Mouse (Mus musculus) forebrain, embryonic 15.5 days (tissue): ENCODE measurements at regions not wholly inside any gene's neighbourhood (a gene's known extent, or its start where the extent isn't known, plus 50 kb on each side); places are given as distances from the start of the nearest gene placed in this dataset.

ENCODE experiments used
- ATAC-seq: fragments of 200-750 bp; cut with Nextera tagmentation; replicated peaks from 2 replicates; pipeline ENCODE4 v1.8.0; 2017; ENCODE audit warnings: mild to moderate bottlenecking, moderate TSS enrichment, moderate library complexity
- H3K27ac ChIP-seq: fragments of 300-500 bp; sonication (generic); replicated peaks from 2 replicates; pipeline ENCODE4 v1.5.1; 2015; ENCODE audit warnings: mild to moderate bottlenecking, inconsistent platforms
- H3K27me3 ChIP-seq: fragments of 300-500 bp; sonication (generic); 2 replicates; pipeline ENCODE4 v1.6.1; 2015; ENCODE audit warnings: inconsistent platforms
- H3K36me3 ChIP-seq: fragments of 300-500 bp; sonication (generic); 2 replicates; pipeline ENCODE4 v1.6.1; 2015; ENCODE audit warnings: mild to moderate bottlenecking, inconsistent platforms
- H3K4me1 ChIP-seq: fragments of 300-500 bp; sonication (generic); 2 replicates; pipeline ENCODE4 v1.6.1; 2015; ENCODE audit warnings: inconsistent platforms
- H3K4me2 ChIP-seq: fragments of 300-500 bp; sonication (generic); replicated peaks from 2 replicates; pipeline ENCODE4 v1.6.1; 2015; ENCODE audit warnings: mild to moderate bottlenecking, inconsistent platforms
- H3K4me3 ChIP-seq: fragments of 300-500 bp; sonication (generic); 2 replicates; pipeline ENCODE4 v1.5.1; 2015; ENCODE audit warnings: mild to moderate bottlenecking, inconsistent platforms
- H3K9ac ChIP-seq: fragments of 300-500 bp; sonication (generic); replicated peaks from 2 replicates; pipeline ENCODE4 v1.6.1; 2015; ENCODE audit warnings: mild to moderate bottlenecking, inconsistent platforms
- H3K9me3 ChIP-seq: fragments of 300-500 bp; sonication (generic); 2 replicates; pipeline ENCODE4 v1.6.1; 2016; ENCODE audit warnings: inconsistent platforms
- WGBS: fragments of 180-500 bp; shearing (Covaris S2); methylation state at CpG from one replicate; pipeline ENCODE4 v1.1.7; 2015; ENCODE audit warnings: mixed read lengths; 5-methylcytosine and 5-hydroxymethylcytosine counted together

DNA sequence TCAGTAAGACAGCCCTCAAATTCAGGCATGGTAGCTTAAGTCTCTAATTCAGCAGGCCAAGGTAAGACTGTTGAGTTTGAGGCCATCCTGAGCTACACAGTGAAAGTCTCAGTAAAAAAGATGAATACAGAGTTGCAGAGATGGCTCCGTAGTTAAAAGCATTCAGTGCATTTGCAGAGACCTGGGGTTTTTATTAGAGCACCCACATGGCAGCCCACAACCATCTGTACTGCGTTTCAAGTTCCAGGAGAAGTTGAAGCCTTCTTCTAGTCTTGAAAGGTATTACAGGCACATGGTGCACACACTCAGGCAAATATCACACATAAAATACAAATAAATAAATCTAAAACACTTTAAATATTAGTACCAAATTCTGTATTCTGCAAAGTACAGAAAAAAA, 109.6 kb upstream of the Vstm2b start:
- Histone ChIP-seq H3K27me3 (no peaks in the 10 kb centered on the region), H3K27ac (no peak overlapping the region), H3K36me3 (no peaks in the 10 kb centered on the region), H3K9me3 (no peaks in the 10 kb centered on the region), H3K9ac (no peak overlapping the region), H3K4me3 (no peak overlapping the region), H3K4me1 (0 out of 2 replicates have a peak, but pooled peaks cover 6% of the 10 kb centered on the region), H3K4me2 (no peak overlapping the region)
- ATAC-seq: no peak
- WGBS: 82% methylated on average over 2 of the region's 2 CpGs

DNA sequence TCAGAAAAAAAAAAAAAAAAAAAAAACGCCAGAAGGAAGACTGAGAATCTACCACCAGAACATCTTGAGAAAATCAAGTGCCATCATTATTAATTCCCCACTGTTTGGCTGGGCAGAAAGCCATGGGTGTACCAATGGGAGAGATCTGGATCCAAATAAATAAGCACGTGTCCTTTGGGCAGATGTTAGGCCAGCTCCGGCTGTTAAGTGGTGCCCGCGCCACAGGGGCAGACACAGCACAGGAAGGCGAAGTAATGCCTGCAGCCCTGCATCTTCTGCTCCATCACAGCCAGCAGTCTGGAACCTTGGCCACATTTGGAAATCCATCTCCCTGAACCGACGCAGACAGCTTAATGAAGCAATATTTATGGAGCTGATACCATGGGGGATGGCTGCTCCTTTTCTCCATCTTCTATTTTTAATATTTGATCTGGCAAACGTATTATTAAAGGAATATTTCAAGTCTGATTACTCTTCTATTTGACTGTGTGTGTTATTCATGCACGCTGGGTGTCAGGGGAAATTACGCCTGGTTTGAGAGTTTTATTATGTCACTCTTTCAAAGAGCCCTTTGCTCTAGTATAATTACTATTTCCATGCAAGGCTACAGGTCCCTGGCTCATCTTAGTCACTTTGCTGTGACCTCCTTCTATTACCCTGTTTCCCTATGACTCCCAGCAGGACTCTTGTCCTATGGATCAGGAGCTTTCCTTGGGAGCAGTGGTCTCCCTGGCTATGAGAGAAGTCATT, 103.5 kb upstream of the Vstm2b start:
- no peak overlapping the region for H3K4me3 ChIP-seq
- H3K27ac ChIP-seq: no peak overlapping the region
- H3K36me3 ChIP-seq: no peaks in the 10 kb centered on the region
- WGBS: 72% methylated on average over 11 of the region's 11 CpGs
- no peak overlapping the region for H3K9ac ChIP-seq
- ATAC-seq: no peak
- no peaks in the 10 kb centered on the region for H3K27me3 ChIP-seq
- no peaks in the 10 kb centered on the region for H3K9me3 ChIP-seq
- 0 out of 2 replicates have a peak, but pooled peaks cover 6% of the 10 kb centered on the region for H3K4me1 ChIP-seq
- H3K4me2 ChIP-seq: no peak overlapping the region

- H3K27me3 ChIP-seq: no peaks in the 10 kb centered on the region
- 82% methylated on average over 7 of the region's 7 CpGs for WGBS
- no peaks in the 10 kb centered on the region for H3K9me3 ChIP-seq
- ATAC-seq: no peak
- no peak overlapping the region for H3K9ac ChIP-seq
- H3K36me3 ChIP-seq: no peaks in the 10 kb centered on the region
- H3K4me2 ChIP-seq: no peak overlapping the region
- H3K4me1 ChIP-seq: no peaks in the 10 kb centered on the region
- H3K4me3 ChIP-seq: no peak overlapping the region
- H3K27ac ChIP-seq: no peak overlapping the region
Measured at GRCm38 (mm10) chr7:40799794-40800193, 98.3 kb upstream of the Vstm2b start.

- H3K36me3 ChIP-seq: no peaks in the 10 kb centered on the region
- ATAC-seq: no peak
- H3K9ac ChIP-seq: no peak overlapping the region
- no peaks in the 10 kb centered on the region for H3K9me3 ChIP-seq
- no peak overlapping the region for H3K27ac ChIP-seq
- no peaks in the 10 kb centered on the region for H3K27me3 ChIP-seq
- no peak overlapping the region for H3K4me3 ChIP-seq
- no peak overlapping the region for H3K4me2 ChIP-seq
- 84% methylated on average over 2 of the region's 2 CpGs for WGBS
- H3K4me1 ChIP-seq: no peaks in the 10 kb centered on the region
Measured at GRCm38 (mm10) chr7:40801291-40801690, 96.8 kb upstream of the Vstm2b start.

DNA sequence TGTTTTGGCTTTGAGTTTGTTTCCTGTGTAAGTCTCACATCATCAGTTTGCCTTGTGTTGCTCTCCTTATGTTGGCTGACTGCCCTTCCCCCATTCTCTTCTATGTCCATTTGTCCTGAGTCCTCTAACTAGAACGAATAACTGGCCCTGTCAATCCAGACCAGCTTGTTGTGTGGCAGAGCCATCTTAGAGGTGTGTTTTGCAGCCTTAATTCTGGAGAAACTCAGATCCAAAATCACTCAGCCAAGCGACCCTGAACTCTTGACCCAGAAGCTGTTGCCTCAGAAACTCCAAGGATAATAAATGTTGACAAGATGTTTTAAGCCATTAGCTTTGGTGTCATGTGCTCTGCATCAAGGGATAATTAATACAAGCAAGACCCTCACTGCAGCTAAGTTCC, 92.9 kb upstream of the Vstm2b start:
- Histone ChIP-seq H3K4me3 (no peak overlapping the region), H3K27ac (no peak overlapping the region), H3K9ac (no peak overlapping the region), H3K9me3 (no peaks in the 10 kb centered on the region), H3K4me1 (no peaks in the 10 kb centered on the region), H3K36me3 (no peaks in the 10 kb centered on the region), H3K27me3 (no peaks in the 10 kb centered on the region), H3K4me2 (no peak overlapping the region)
- WGBS: 64% methylated on average over 2 of the region's 2 CpGs
- ATAC-seq: no peak

DNA sequence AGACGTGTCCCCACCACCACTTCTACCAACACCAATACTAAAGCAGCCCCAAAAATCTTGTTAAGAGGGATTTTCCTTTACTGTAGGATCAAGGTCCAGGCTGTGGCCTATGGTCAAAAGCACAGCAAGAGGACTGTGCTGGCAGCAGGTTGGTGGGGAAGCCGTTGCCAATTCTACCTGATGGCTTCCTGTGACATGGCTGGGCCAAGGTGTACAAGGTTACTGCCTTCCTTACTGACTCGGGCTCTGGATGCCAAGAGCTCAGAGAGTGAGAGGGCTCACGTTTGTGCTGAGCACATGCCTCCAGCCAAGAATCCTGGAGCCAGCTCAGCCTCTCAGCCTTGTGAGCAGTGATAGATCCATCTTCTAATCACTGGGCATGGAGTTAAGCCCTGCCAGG, 92.3 kb upstream of the Vstm2b start:
- Histone ChIP-seq H3K4me2 (no peak overlapping the region), H3K27me3 (no peaks in the 10 kb centered on the region), H3K9me3 (no peaks in the 10 kb centered on the region), H3K4me1 (no peaks in the 10 kb centered on the region), H3K9ac (no peak overlapping the region), H3K27ac (no peak overlapping the region), H3K36me3 (no peaks in the 10 kb centered on the region), H3K4me3 (no peak overlapping the region)
- no peak for ATAC-seq
- WGBS: 83% methylated on average over 4 of the region's 4 CpGs

DNA sequence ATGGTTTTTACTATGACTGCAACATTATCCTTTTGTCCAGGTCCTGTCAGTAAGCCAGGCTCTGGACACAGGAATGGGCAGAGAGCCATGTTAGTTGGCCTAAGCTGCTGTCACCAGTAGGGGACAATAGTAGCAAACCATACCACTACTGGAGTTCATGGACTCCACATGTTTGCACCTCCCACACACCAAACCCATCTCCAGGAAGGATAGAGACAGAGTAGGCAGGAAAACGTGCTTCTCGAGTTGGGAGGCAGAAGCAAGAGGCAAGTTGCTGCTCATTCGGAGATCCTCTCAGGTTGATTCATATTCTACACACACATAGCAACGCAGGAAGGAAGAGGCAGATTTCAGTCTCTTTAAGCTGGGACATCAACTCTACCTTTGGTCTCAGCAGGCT, 85.2 kb upstream of the Vstm2b start:
- Histone ChIP-seq H3K36me3 (no peaks in the 10 kb centered on the region), H3K9me3 (no peaks in the 10 kb centered on the region), H3K4me3 (no peak overlapping the region), H3K4me1 (no peaks in the 10 kb centered on the region), H3K4me2 (no peak overlapping the region), H3K27me3 (no peaks in the 10 kb centered on the region), H3K27ac (no peak overlapping the region), H3K9ac (no peak overlapping the region)
- WGBS: 94% methylated on average over 4 of the region's 4 CpGs
- ATAC-seq: no peak

- Histone ChIP-seq H3K27ac (peak overlapping the region; percentile 87), H3K36me3 (no peaks in the 10 kb centered on the region), H3K9me3 (no peaks in the 10 kb centered on the region), H3K4me3 (no peak overlapping the region), H3K27me3 (no peaks in the 10 kb centered on the region), H3K9ac (no peak overlapping the region), H3K4me2 (no peak overlapping the region), H3K4me1 (peaks cover 19% of the 10 kb centered on the region)
- 42% methylated on average over 7 of the region's 7 CpGs for WGBS
- ATAC-seq: peak; percentile 95
Measured at GRCm38 (mm10) chr7:40825141-40825742, 72.9 kb upstream of the Vstm2b start.

DNA sequence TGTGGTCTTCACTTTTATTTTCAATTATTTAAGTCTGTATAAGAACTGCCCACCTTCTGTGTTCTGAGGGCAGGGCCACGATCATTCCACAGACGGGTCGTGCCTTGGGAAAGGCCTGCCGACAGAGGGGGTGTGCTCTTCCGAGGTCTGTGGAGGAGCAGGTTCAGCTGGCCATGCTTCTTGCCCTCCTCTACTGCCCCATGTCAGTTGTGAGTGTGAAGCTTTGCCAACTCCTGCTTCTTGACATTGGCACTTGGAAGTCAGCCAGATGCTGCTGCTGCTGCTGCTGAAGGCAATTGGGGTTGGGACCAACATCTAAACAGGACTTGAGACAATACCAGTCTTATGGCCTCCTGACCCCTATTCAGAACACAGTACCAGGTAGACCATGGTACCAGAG, 68.6 kb upstream of the Vstm2b start:
- Histone ChIP-seq H3K27ac (no peak overlapping the region), H3K36me3 (no peaks in the 10 kb centered on the region), H3K9ac (no peak overlapping the region), H3K4me2 (no peak overlapping the region), H3K4me3 (no peak overlapping the region), H3K4me1 (peaks cover 15% of the 10 kb centered on the region), H3K9me3 (no peaks in the 10 kb centered on the region), H3K27me3 (no peaks in the 10 kb centered on the region)
- 91% methylated on average over 5 of the region's 5 CpGs for WGBS
- ATAC-seq: no peak

DNA sequence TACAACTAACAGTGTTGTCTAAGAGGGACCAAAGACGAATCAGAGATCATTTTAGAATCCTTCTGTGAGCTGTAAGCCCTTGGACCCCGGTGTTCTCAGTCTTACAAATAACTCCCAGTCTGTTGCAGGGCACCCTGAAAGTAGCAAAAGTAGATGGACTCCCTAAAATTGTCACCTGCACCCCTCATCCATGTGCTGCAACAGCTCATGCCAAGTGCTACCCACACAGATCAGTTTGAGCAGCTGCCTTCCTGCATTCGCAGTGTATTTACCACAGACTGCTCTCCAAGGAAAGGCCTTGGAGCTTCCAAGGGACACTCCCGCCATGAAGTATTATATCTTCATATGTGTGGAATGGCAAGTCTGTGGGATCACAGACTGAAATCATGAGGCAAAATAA, 66.5 kb upstream of the Vstm2b start:
- no peak overlapping the region for H3K4me2 ChIP-seq
- no peak overlapping the region for H3K9ac ChIP-seq
- no peak overlapping the region for H3K27ac ChIP-seq
- no peaks in the 10 kb centered on the region for H3K9me3 ChIP-seq
- no peaks in the 10 kb centered on the region for H3K4me1 ChIP-seq
- WGBS: 85% methylated on average over 4 of the region's 4 CpGs
- H3K36me3 ChIP-seq: no peaks in the 10 kb centered on the region
- no peaks in the 10 kb centered on the region for H3K27me3 ChIP-seq
- H3K4me3 ChIP-seq: no peak overlapping the region
- no peak for ATAC-seq

- H3K4me1 ChIP-seq: peaks cover 7% of the 10 kb centered on the region; the same call in 1 of the 2 replicates
- no peaks in the 10 kb centered on the region for H3K36me3 ChIP-seq
- WGBS: 33% methylated on average over 8 of the region's 8 CpGs
- no peak overlapping the region for H3K4me3 ChIP-seq
- 0 out of 2 replicates have a peak overlapping the region, but pooled peaks have one; percentile 39 for H3K27ac ChIP-seq
- peak; percentile 86 for ATAC-seq
- H3K27me3 ChIP-seq: no peaks in the 10 kb centered on the region
- no peaks in the 10 kb centered on the region for H3K9me3 ChIP-seq
- H3K4me2 ChIP-seq: no peak overlapping the region
- no peak overlapping the region for H3K9ac ChIP-seq
Measured at GRCm38 (mm10) chr7:40842344-40842992, 55.7 kb upstream of the Vstm2b start.

DNA sequence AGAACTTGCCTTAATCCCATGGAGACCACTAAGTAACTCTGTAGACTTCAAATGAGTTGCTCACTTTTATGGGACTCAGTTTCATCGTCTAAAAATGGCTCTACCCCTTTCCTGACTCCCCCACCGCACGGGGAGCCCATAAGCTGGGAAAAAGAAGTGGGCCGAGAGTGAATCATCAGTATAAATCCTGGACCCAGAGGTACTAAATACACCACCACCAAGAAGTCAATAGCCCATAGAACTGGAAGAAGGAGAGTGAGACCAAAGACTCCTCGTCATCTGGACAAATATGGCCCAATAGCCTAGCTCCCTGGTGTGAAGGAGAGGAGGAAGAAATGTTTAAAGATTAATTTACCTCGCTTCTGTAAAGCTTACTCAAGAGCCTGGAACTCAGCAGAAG, 51.6 kb upstream of the Vstm2b start:
- H3K4me2 ChIP-seq: no peak overlapping the region
- H3K4me1 ChIP-seq: peaks cover 7% of the 10 kb centered on the region; the same call in 1 of the 2 replicates
- H3K9ac ChIP-seq: no peak overlapping the region
- H3K27me3 ChIP-seq: no peaks in the 10 kb centered on the region
- no peak for ATAC-seq
- H3K36me3 ChIP-seq: no peaks in the 10 kb centered on the region
- WGBS: 85% methylated on average over 6 of the region's 6 CpGs
- H3K9me3 ChIP-seq: no peaks in the 10 kb centered on the region
- H3K4me3 ChIP-seq: no peak overlapping the region
- no peak overlapping the region for H3K27ac ChIP-seq
